Mouse (Mus musculus) urinary bladder, adult 2 months (tissue): Measurements from ENCODE around the gene 5730522E02Rik. TPM values are rescaled to one million over a fixed set of nuclear protein-coding genes. Genes with fewer than 3 reads are reported as not detected.

ENCODE experiments used
- DNase-seq: peaks from one replicate; pipeline ENCODE4 v3.0.0; 2022; ENCODE audit warnings: low spot score
- polyA plus RNA-seq: library from polyadenylated mRNA; depleted of rRNA; stranded (reverse); fragments of >200 nt; gene quantifications from 2 replicates; pipeline ENCODE4 v1.2.3, GENCODE M21; 2012

5730522E02Rik gene
- polyA plus RNA-seq, 1 experiment, result 0.07 TPM

DNA sequence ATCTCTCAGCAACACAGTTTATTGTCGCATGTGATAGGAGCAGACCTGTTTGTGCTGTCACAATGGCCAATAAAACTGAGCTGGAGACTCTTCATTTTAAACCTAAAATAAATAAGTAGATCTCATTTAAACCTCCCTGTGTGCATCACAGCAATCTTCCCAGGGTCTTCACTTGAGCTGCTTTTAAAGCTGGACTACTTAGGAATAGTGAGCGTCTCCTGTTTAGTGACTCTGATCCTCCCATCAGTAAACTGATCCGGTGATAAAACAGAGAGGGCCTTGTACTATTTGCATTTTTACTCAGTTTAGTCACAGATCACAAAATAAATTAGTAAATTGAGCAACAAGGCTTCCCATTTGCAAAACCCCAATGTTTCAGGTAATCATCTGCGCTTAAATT, 206.5 kb downstream of the 5730522E02Rik start:
- no peak for DNase-seq

DNA sequence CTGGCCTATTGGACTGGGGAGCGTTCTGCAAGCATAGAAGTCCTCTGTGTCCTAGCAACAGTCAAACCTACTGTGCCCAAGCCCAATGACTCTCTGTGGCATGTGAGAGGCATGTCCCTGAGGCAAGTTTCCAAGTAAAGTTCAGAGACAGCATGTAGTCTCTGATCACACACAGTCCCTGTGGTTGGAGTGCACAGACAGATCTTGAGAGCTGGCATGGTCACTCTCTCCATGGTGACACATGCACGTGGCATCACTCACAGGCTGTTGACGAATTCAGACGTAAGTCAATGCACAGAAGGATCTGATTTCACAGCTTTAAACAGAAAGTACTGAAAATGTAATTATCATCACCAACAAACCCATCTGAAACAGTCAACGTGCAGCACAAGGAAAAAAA, 210.8 kb downstream of the 5730522E02Rik start:
- no peak for DNase-seq

DNA sequence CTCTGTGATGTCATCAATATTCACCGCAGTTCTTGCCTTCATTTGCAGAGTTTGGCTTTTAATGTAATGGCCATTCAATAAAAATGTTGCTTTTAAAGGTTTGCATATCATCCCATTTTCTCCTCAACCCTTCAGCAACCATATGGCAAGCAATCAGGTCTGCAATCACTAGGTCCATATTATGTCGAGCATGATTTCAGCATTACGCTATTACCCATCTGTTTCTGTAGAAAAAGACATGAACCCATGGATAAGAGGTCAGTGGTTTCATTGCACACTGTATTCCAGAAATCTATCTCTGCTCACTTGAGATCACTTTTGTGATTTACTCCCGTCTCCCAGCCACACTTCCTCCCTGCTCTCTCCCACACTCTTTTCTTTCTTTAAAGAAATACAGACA, 213.1 kb downstream of the 5730522E02Rik start:
- DNase-seq, result no peak

- no peak for DNase-seq
Measured at GRCm38 (mm10) chr11:25994128-25994527, 216.4 kb downstream of the 5730522E02Rik start.

- DNase-seq, result no peak
Measured at GRCm38 (mm10) chr11:25992216-25992615, 218.3 kb downstream of the 5730522E02Rik start.

DNA sequence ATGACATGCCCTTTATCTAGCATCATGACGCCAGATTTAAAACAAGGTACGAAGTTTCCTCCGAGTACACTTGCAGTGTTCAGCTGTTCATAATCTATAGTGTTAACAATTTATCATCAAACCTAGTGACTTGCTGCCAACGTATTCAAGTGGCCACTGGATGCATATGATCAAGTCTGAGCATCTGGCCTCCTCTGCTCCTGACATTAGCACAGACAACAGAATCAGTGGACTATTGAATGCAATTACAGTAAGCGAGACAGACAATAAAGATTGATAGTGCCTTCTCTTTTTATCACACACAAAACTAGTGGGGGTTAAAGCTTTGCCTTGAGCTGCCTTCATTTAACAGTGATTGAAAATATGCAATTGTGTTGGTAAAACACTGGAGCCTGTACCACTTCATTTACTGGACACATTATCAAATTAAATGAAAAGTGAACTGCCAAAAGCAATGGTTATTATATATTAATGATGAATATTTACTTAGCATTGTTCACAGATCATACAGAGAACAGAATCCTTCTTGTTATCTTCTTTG, 231.8 kb downstream of the 5730522E02Rik start:
- no peak for DNase-seq

GRCm38 (mm10) chr11:25941504-25941903, 269.1 kb downstream of the 5730522E02Rik start:
- no peak for DNase-seq

DNA sequence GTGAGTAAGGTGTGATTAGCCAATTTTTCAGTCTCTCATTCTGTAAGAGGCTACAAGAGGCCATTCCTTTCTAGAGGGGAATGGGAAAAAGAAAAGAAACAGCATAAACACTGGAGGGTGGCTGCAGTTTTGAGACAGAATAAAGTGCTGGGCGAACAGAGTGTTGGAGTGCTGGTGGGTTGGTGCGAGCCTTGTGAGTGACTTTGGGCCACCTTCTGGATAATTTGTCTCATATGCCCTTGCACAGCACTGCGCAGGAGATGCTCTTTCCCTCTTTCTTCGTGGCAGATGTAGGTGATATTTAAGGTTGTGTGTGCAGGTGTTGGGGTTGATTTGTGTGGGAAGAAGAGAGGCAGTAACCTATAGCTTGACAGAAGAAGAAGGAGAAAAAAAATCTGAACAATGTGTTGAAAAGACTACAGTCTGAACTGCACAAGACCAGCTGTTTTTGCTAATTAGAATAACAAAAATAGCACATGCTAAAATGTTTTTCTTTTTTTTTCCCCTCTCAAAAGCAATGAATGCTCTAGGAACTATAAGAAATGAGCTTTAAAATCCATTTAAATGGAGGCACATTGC, 269.8 kb downstream of the 5730522E02Rik start:
- no peak for DNase-seq

GRCm38 (mm10) chr11:25926267-25926666, 284.3 kb downstream of the 5730522E02Rik start:
- no peak for DNase-seq

GRCm38 (mm10) chr11:25902321-25902720, 308.2 kb downstream of the 5730522E02Rik start:
- DNase-seq, result no peak

DNA sequence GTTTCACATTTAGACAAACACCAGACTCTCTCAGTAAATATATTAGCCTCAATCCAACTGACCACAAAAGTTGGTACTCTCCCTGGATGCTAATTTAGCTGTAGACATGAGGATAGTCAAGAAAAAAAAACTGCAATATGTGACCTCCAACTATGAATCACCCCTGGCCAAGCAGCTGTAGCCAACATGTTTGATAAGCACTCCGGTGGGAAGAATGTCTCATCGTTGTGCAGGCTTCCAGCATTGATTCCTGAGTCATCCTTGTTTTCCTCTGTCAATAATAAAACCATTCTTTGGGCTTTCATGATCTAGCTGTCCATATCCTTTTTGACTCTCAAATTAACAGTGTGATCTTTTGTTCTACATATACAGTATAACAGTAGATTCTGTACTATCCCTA, 308.9 kb downstream of the 5730522E02Rik start:
- DNase-seq, result no peak

- no peak for DNase-seq
Measured at GRCm38 (mm10) chr11:25893906-25894305, 316.7 kb downstream of the 5730522E02Rik start.

- DNase-seq, result no peak
Measured at GRCm38 (mm10) chr11:25872983-25873382, 337.6 kb downstream of the 5730522E02Rik start.

DNA sequence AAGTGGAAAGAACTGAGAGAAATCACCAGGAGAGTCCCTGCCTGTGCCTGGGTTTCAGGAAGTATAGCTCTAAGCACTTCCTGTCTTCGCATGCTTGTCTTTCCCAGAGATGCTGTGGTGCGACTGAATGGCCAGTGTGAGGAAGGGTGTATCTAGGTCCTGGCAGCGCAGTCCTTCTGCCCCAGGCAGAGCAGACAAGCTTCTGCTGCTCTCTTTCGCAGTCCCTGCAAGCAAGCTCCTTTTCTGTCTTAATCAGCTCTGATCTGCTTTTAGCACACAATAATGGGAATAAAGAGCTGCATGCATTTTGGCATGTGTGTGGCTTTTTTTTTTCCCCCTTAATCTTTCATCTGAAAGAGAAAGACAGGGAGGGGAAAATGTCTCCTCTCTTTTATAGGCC, 338.2 kb downstream of the 5730522E02Rik start:
- DNase-seq, result no peak

- DNase-seq, result no peak
Measured at GRCm38 (mm10) chr11:25866292-25866691, 344.3 kb downstream of the 5730522E02Rik start.

- DNase-seq, result peak; percentile 37
Measured at GRCm38 (mm10) chr11:25862686-25863085, 347.9 kb downstream of the 5730522E02Rik start.

DNA sequence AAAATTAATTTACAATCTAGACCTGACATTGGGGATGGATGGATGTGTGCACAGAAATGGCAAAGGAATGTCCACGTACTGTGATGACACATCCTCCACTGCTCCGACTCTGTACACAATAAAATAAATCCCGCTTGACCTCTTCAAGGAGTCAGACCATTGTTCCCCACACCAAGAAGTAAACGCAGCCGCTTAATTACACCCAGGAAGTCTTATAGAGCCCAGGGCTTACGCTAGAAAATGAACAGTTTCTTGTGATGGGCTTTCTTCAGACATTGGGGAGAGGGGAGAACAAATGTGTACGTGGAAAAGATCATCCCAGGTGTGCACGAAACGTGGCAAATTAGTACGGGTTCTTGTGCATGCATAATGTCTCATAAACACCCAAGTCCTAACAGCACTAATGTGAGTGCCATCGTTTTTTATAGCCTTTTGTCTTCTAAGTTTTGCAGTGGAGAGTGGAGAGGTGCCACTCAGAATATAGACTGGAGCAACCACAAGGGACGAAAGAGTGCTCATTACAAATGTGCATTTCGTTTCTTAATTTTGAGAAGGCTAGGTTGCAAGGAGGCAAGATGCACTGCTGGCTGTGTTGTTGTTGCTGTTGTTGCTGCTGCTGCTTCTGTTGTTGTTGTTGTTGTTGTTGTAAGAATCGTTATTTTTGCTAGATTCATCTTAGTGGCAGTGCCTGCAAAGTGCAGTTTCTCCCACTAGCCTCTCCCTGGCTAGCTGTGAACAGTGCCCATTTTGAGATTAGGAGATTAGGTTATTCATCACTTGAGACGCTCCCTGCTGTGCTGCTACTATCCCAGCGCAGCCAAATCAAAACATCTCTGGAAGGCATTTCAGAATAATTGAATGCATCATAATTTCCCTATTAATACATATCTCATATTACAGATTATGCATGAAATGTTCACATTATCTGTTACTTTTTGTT, 353.7 kb downstream of the 5730522E02Rik start:
- DNase-seq, result no peak

GRCm38 (mm10) chr11:25855794-25856193, 354.8 kb downstream of the 5730522E02Rik start:
- DNase-seq, result no peak

DNA sequence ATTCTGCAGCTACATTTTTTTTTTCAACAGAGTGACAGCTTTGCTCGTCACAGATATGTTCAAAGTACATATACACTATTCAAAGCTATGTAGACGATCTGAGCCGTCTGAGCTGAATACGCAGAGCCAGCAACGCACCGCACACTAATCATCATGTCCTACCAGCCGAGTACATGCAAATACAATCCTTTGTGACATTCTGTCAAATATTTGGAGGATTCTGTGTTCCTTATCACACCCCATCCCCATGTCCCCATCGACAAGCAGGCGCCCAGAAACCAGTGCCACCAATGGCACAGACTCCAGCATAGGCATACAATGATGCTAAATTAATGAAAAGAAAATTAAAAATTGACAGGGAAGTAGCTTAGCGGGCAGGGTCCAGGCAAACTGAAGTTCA, 356.3 kb downstream of the 5730522E02Rik start:
- DNase-seq, result no peak

DNA sequence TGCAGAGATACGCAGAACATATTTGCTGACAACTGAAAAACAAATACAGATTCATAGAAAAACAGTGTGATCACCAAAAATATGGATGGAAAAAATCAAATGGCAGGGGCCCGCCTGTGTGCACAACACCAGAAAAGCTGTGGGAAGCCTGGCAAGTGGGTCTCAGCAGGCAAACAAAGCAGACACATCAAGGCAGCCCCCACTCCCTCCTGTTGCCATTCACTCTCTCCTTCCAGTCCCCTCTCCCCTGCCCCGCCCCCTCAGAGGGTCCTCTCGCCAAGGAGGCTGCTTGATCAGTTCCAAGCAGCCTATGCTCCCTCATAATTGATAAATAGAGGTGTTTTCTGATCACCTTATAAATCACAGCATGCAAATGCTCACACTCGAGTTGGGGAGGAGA, 357.5 kb downstream of the 5730522E02Rik start:
- DNase-seq, result no peak

DNA sequence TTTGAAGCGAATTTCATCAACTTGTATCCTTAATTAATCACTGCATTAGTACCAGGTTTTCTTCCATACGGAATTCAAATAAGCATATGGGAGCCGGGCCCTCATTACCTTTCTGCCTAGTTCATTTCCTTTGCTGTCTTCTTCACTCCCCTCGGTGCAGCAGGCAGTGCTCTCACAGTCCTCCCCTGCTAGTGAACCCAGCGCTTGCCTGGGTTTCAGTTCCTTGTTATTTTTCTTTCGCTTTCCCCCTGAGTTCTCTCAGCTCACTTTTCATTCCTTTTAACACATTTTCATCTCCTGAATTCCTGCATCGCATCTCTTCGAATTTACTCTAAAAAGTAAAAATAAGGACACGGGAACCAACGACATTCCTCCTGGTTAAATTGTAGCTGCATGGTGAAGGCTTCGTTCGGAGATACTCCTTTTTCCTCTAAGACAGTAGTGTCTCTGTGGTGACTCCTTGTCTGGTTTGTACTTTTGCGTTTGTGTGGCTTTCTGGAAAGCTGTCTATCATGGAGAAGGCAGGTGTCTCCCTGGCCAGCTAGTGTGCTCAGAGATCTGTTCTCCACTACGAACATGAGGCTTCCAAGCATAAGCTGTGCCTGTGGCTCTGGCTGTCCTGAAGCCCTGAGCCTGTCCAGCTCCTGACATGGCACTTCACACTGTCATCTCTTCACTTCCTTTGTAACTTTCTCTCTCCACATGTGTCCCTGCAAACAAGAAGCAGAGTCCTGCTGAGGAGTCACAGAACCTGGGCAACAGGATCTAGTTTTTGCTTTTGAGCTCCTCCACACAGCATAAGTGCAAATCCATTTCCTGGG, 361.5 kb downstream of the 5730522E02Rik start:
- DNase-seq, result no peak

- no peak for DNase-seq
Measured at GRCm38 (mm10) chr11:25838451-25838850, 372.1 kb downstream of the 5730522E02Rik start.
